Mouse (Mus musculus) thymus, adult 2 months (tissue): ENCODE results near the gene Gm45194. TPM values are rescaled to one million over a fixed set of nuclear protein-coding genes. Genes with fewer than 3 reads are reported as not detected.

Experiments used
- DNase-seq: peaks from one replicate; pipeline ENCODE4 v3.0.0; 2021
- H3K27ac ChIP-seq: fragments of 200-500 bp; 2 replicates; pipeline ENCODE4 v1.5.1; 2012; ENCODE audit warnings: low read length, control low read depth; ENCODE audit not compliant: control insufficient read depth, insufficient read depth
- H3K27me3 ChIP-seq: fragments of 200-500 bp; 2 replicates; pipeline ENCODE4 v1.6.1; 2012; ENCODE audit warnings: mild to moderate bottlenecking, low read length, moderate library complexity, mixed read lengths; ENCODE audit not compliant: control insufficient read depth, insufficient read depth
- H3K36me3 ChIP-seq: fragments of 200-500 bp; 2 replicates; pipeline ENCODE4 v1.6.1; 2012; ENCODE audit warnings: mild to moderate bottlenecking, low read length, moderate library complexity; ENCODE audit not compliant: control insufficient read depth, insufficient read depth
- H3K4me1 ChIP-seq: fragments of 200-500 bp; replicated peaks from 2 replicates; pipeline ENCODE4 v1.6.1; 2012; ENCODE audit warnings: low read length; ENCODE audit not compliant: control insufficient read depth, insufficient read depth
- H3K4me3 ChIP-seq: fragments of 200-500 bp; 2 replicates; pipeline ENCODE4 v1.5.1; 2012; ENCODE audit warnings: mild to moderate bottlenecking, low read length, control low read depth, moderate library complexity; ENCODE audit not compliant: control insufficient read depth, insufficient read depth
- CTCF ChIP-seq: fragments of 200-500 bp; IDR thresholded peaks from 2 replicates; pipeline ENCODE4 v1.5.1; 2012; ENCODE audit warnings: mild to moderate bottlenecking, control low read depth, low read length, moderate library complexity, borderline replicate concordance; ENCODE audit not compliant: control insufficient read depth, poor library complexity, insufficient read depth; ENCODE audit errors: extremely low read depth
- POLR2A ChIP-seq: fragments of 200-500 bp; IDR thresholded peaks from 2 replicates; pipeline ENCODE4 v1.6.1; 2012; ENCODE audit warnings: mild to moderate bottlenecking, low read length, control low read depth, moderate library complexity; ENCODE audit not compliant: control insufficient read depth, poor library complexity, insufficient read depth; ENCODE audit errors: extremely low read depth
- WGBS: fragments of 180-500 bp; shearing (Covaris S2); methylation state at CpG from one replicate; pipeline ENCODE4 v1.1.7; 2018; 5-methylcytosine and 5-hydroxymethylcytosine counted together
- polyA plus RNA-seq: library from polyadenylated mRNA; depleted of rRNA; stranded (reverse); fragments of >200 nt; gene quantifications from 2 replicates; pipeline ENCODE4 v1.2.3, GENCODE M21; 2012; rRNA removed

The Gm45194 gene
- polyA plus RNA-seq, 1 experiment = not detected

DNA sequence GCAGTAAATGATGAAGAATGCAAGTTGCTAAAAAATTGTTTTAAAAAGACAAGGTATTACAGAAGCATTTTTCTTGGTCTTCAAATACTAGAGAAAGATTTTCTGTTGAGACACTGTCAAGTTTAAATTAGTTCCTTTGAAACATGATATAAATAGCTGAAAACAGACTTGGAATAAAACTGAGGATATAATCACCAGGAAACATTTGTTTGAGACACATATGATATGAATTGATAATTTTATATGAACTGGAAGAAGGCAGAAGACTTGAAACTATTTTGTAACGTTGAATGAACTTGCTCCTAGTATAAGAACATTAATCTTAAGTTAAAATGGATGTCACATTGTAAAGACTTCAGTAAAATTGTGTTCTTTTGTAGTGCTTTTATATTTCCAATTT is 108.5 kb downstream of the Gm45194 start:
- Histone ChIP-seq H3K27ac (no peak overlapping the region), H3K4me3 (no peak overlapping the region), H3K36me3 (no peaks in the 10 kb centered on the region), H3K27me3 (no peaks in the 10 kb centered on the region), H3K4me1 (no peaks in the 10 kb centered on the region)
- WGBS = 28% methylated on average over 1 of the region's 1 CpGs
- no peak for DNase-seq
- no peak for TF ChIP-seq POLR2A
- no peak for TF ChIP-seq CTCF

- Histone ChIP-seq H3K4me3 (no peak within 1 kb of the TSS), H3K4me1 (no peaks in the 10 kb centered on the region), H3K27ac (no peak within 1 kb of the TSS), H3K36me3 (no peaks in the 10 kb centered on the region), H3K27me3 (no peaks in the 10 kb centered on the region)
- no peak for DNase-seq
- no peak for TF ChIP-seq CTCF
- no peak for TF ChIP-seq POLR2A
Measured at GRCm38 (mm10) chrX:112010707-112011106, 119.5 kb downstream of the Gm45194 start, which contains the start of gene Tex16. Gene Tex16, plus strand, starts transcription at chrX:112011007.

- TF ChIP-seq CTCF (no peak), POLR2A (no peak)
- H3K27ac ChIP-seq = no peak within 1 kb of the TSS
- WGBS = 94% methylated on average over 3 of the region's 3 CpGs
- H3K4me1 ChIP-seq = no peaks in the 10 kb centered on the region
- no peaks in the 10 kb centered on the region for H3K27me3 ChIP-seq
- H3K36me3 ChIP-seq = no peaks in the 10 kb centered on the region
- DNase-seq = no peak
- H3K4me3 ChIP-seq = no peak within 1 kb of the TSS
Measured at GRCm38 (mm10) chrX:112238749-112239148, 347.6 kb downstream of the Gm45194 start, which contains the start of gene 4933403O08Rik. Gene 4933403O08Rik, plus strand, starts transcription at chrX:112239049.

DNA sequence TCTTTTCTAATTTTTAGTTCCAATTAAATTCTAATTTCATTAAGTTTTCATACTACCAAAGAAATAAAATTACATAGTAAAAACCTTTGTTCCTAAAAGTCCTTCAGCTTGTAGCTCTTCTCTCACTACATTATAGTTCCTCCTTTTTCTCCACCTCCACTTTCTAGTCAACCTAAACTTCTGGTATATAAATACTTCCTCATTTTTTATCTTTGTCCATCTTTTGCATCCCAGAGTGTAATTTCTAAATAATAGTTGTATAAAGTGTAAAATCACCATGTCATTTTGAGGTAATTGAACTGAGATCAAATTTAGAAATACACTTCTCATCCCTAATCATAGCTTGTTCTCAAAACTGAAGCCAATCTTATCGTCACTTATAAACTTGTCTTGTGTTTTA is 351.7 kb downstream of the Gm45194 start:
- H3K4me3 ChIP-seq = no peak overlapping the region
- no peak overlapping the region for H3K27ac ChIP-seq
- H3K27me3 ChIP-seq = no peaks in the 10 kb centered on the region
- no peaks in the 10 kb centered on the region for H3K4me1 ChIP-seq
- DNase-seq = no peak
- TF ChIP-seq CTCF = no peak
- TF ChIP-seq POLR2A = no peak
- WGBS = 88% methylated on average over 1 of the region's 1 CpGs
- no peaks in the 10 kb centered on the region for H3K36me3 ChIP-seq

DNA sequence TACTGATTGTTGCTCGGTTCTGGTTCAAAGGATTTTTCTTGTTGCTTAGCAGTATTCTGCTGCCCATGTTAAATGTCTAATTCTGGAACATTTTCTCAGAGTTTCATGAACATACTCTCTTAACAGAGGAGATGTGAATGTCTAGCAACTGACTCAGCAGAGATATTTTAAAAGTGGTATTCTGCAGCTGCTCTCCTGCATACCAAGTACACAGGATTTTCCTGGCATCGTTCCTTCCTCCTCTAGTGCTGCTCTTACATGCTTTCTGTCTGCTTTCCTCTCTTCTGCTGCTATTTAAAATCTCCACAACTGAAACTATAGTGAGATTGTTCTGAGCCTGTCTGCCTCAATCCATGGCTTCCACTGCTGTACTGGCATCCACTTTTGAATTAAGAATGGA is 364.3 kb downstream of the Gm45194 start:
- Histone ChIP-seq H3K4me1 (no peaks in the 10 kb centered on the region), H3K27ac (no peak overlapping the region), H3K4me3 (no peak overlapping the region), H3K27me3 (no peaks in the 10 kb centered on the region), H3K36me3 (no peaks in the 10 kb centered on the region)
- TF ChIP-seq CTCF (no peak), POLR2A (no peak)
- WGBS = 78% methylated on average over 2 of the region's 2 CpGs
- no peak for DNase-seq

DNA sequence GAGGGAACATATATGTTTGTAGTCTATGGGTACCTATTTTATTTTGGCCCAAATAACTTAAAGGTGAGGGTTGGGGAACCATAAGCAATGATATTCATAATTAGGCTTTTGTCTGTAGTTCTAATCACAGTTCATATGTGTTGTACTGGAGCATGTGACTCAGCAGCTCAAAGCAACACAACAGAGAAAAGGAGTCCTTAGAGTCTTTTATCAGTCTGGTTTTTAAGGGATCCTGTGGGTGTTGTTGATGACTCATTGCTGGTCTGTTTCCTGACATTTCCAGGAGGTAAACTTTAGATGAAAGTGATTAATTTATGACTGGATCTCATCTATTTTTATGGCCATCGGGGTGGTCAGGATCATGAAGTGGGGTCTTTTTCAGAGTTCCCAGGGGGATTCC is 382.4 kb downstream of the Gm45194 start:
- H3K36me3 ChIP-seq = no peaks in the 10 kb centered on the region
- H3K27ac ChIP-seq = no peak overlapping the region
- H3K27me3 ChIP-seq = no peaks in the 10 kb centered on the region
- TF ChIP-seq CTCF = no peak
- TF ChIP-seq POLR2A = no peak
- no peaks in the 10 kb centered on the region for H3K4me1 ChIP-seq
- no peak overlapping the region for H3K4me3 ChIP-seq
- 48% methylated on average over 1 of the region's 1 CpGs for WGBS
- no peak for DNase-seq

Other genes starting within 250 kb of the Gm45194 start
- gene Hdx, start 194.3 kb upstream of the Gm45194 start, polyA plus RNA-seq = 0.04 and 0.13 TPM in 2 replicates
- gene Tex16, start 119.6 kb downstream of the Gm45194 start, polyA plus RNA-seq = not detected in 2 replicates